Mouse (Mus musculus) liver, postnatal 0 days (tissue): ENCODE data around the gene Cdon.

Source experiments
- CTCF ChIP-seq: sonication (generic); IDR thresholded peaks from 2 replicates; pipeline ENCODE4 v1.5.1; 2016; ENCODE audit warnings: antibody characterized with exemption, low read depth
- EP300 ChIP-seq: IDR thresholded peaks from 2 replicates; pipeline ENCODE4 v1.6.1; 2016; ENCODE audit warnings: antibody characterized with exemption, low read depth, mild to moderate bottlenecking

GRCm38 (mm10) chr9:35405038-35405905, 15.7 kb upstream of the Cdon start:
- no peak for TF ChIP-seq CTCF
- TF ChIP-seq EP300, result no peak
